Mouse (Mus musculus): ENCODE data around the gene Cdh22. TPM values are rescaled to one million over a fixed set of nuclear protein-coding genes. Genes with fewer than 3 reads are reported as not detected.
A peak's percentile ranks its signal among the peaks of the same experiment; 100 is the strongest.

The Cdh22 gene
- total RNA-seq (2022), result 1 to 10 TPM; 1.8 to 3.5 (median 2.5) TPM

- DNase-seq, result peak; percentile 29
Observed at GRCm38 (mm10) chr2:165234613-165235291, at the start of gene Cdh22. Gene Cdh22 (minus strand): TSS chr2:165234853.

GRCm38 (mm10) chr2:165284377-165284776 is 49.7 kb upstream of the Cdh22 start:
- no peak for DNase-seq

GRCm38 (mm10) chr2:165283644-165284043 is 49.0 kb upstream of the Cdh22 start:
- DNase-seq, result peak; percentile 49

- no peak for DNase-seq
Observed at GRCm38 (mm10) chr2:165281779-165282311, 47.2 kb upstream of the Cdh22 start.

- DNase-seq, result no peak
Observed at GRCm38 (mm10) chr2:165279351-165279750, 44.7 kb upstream of the Cdh22 start.

- DNase-seq, result no peak
Observed at GRCm38 (mm10) chr2:165277188-165277740, 42.6 kb upstream of the Cdh22 start.

- peak; percentile 44 for DNase-seq
Observed at GRCm38 (mm10) chr2:165275824-165276223, 41.2 kb upstream of the Cdh22 start.

- no peak for DNase-seq
Observed at GRCm38 (mm10) chr2:165275124-165275640, 40.5 kb upstream of the Cdh22 start.

GRCm38 (mm10) chr2:165273589-165273988 is 38.9 kb upstream of the Cdh22 start:
- DNase-seq, result no peak

- DNase-seq, result no peak
Observed at GRCm38 (mm10) chr2:165271326-165271725, 36.7 kb upstream of the Cdh22 start.

GRCm38 (mm10) chr2:165270858-165271257 is 36.2 kb upstream of the Cdh22 start:
- DNase-seq, result no peak

- no peak for DNase-seq
Observed at GRCm38 (mm10) chr2:165266739-165267138, 32.1 kb upstream of the Cdh22 start.

GRCm38 (mm10) chr2:165263861-165264260 is 29.2 kb upstream of the Cdh22 start:
- no peak for DNase-seq

GRCm38 (mm10) chr2:165262274-165262990 is 27.8 kb upstream of the Cdh22 start:
- no peak for DNase-seq

GRCm38 (mm10) chr2:165259859-165260258 is 25.2 kb upstream of the Cdh22 start:
- no peak for DNase-seq

- DNase-seq, result no peak
Observed at GRCm38 (mm10) chr2:165258321-165258720, 23.7 kb upstream of the Cdh22 start.

- DNase-seq, result no peak
Observed at GRCm38 (mm10) chr2:165257151-165257834, 22.6 kb upstream of the Cdh22 start.

- DNase-seq, result no peak
Observed at GRCm38 (mm10) chr2:165256213-165256612, 21.6 kb upstream of the Cdh22 start.

- DNase-seq, result no peak
Observed at GRCm38 (mm10) chr2:165253867-165254266, 19.2 kb upstream of the Cdh22 start.

GRCm38 (mm10) chr2:165253269-165253668 is 18.6 kb upstream of the Cdh22 start:
- no peak for DNase-seq

GRCm38 (mm10) chr2:165252801-165253200 is 18.1 kb upstream of the Cdh22 start:
- DNase-seq, result no peak

- no peak for DNase-seq
Observed at GRCm38 (mm10) chr2:165252381-165252780, 17.7 kb upstream of the Cdh22 start.

GRCm38 (mm10) chr2:165250903-165251302 is 16.2 kb upstream of the Cdh22 start:
- no peak for DNase-seq
